Mouse (Mus musculus) cerebellum, adult 2 months (tissue): ENCODE data around the gene Cttnbp2.

Source experiments
- CTCF ChIP-seq: fragments of 200-500 bp; IDR thresholded peaks from 2 replicates; pipeline ENCODE4 v1.5.1; 2011; ENCODE audit warnings: low read depth, mild to moderate bottlenecking, control low read depth, low read length, moderate library complexity, borderline replicate concordance; ENCODE audit not compliant: insufficient read depth
- POLR2A ChIP-seq: fragments of 200-500 bp; IDR thresholded peaks from 2 replicates; pipeline ENCODE4 v1.6.1; 2011; ENCODE audit warnings: low read length, control low read depth, borderline replicate concordance; ENCODE audit not compliant: insufficient read depth

- no peak for TF ChIP-seq CTCF
- TF ChIP-seq POLR2A: no peak
These were observed 44.4 kb upstream of the Cttnbp2 start for GRCm38 (mm10) chr6:18559019-18559418.
